Mouse (Mus musculus): Measurements from ENCODE around the gene Tom1l1. TPM values are rescaled to one million over a fixed set of nuclear protein-coding genes. Genes with fewer than 3 reads are reported as not detected.

Tom1l1 gene
- total and polyA plus RNA-seq, 3 experiments: 25.4 to 41.3 TPM; not detected in 1

- Histone ChIP-seq H3K9me3 (replicated peaks; ENCODE audit: insufficient read depth, low read length) (no peaks in the 10 kb centered on the region), H3K27me3 (ENCODE audit: control insufficient read depth in 1 of 2, insufficient read depth in 2 of 2, low read length in 2 of 2) (no peaks in the 10 kb centered on the region), H3K36me3 (ENCODE audit: control insufficient read depth in 1 of 2, insufficient read depth in 2 of 2, low read length in 2 of 2) (peaks cover 0 to 2% of the 10 kb centered on the region in 2 experiments; a peak in 1 of 4 replicates), H3K27ac (ENCODE audit: control insufficient read depth, low read depth, low read length) (no peak overlapping the region), H3K9ac (ENCODE audit: control insufficient read depth, low read depth, low read length, poor library complexity, severe bottlenecking) (no peak overlapping the region), H3K4me3 (ENCODE audit: control insufficient read depth in 1 of 2, insufficient read depth in 1 of 2, low read depth in 2 of 2, low read length in 2 of 2) (no peak overlapping the region), H3K79me2 (ENCODE audit: control insufficient read depth, insufficient read depth, low read length, poor library complexity) (no peaks in the 10 kb centered on the region), H3K4me1 (ENCODE audit: control insufficient read depth in 1 of 2, insufficient read depth in 2 of 2, low read length in 2 of 2) (no peaks in the 10 kb centered on the region)
- DNase-seq (ENCODE audit: low read depth, low spot score): no peak
- no peak for TF ChIP-seq TAL1 (IDR thresholded peaks at IDR 0.05; ENCODE audit: low read length)
- TF ChIP-seq ZMIZ1 (IDR thresholded peaks at IDR 0.05; ENCODE audit: low read depth, low read length): no peak
- TF ChIP-seq CHD1 (IDR thresholded peaks at IDR 0.05; ENCODE audit: low read depth, low read length): no peak
- no peak for TF ChIP-seq ETS1 (IDR thresholded peaks at IDR 0.05; ENCODE audit: low read depth, low read length)
Observed at GRCm38 (mm10) chr11:90603066-90603465, 85.1 kb downstream of the Tom1l1 start.

DNA sequence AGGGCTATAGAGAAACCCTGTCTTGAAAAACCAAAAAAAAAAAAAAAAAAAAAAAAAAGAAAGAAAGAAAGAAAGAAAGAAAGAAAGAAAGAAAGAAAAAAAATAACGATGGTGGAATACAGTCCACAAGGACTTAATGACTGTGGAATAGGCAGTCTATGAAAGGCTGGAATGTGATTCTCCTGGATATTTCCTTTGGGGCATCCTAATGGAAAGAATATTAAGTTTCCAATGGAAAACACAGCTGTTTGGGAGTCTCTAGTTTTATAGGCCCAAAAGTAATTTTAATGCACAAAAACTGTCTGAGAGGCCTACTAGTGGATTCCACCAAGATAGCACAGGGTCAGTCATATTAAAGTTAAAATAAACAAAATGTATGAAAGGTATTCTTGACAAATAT lies 92.3 kb downstream of the Tom1l1 start:
- H3K9me3 ChIP-seq (replicated peaks; ENCODE audit: insufficient read depth, low read length): no peaks in the 10 kb centered on the region
- DNase-seq (ENCODE audit: low read depth, low spot score): no peak
- H3K9ac ChIP-seq (ENCODE audit: control insufficient read depth, low read depth, low read length, poor library complexity, severe bottlenecking): no peak overlapping the region
- H3K27me3 ChIP-seq (ENCODE audit: control insufficient read depth in 1 of 2, insufficient read depth in 2 of 2, low read length in 2 of 2): no peaks in the 10 kb centered on the region
- no peaks in the 10 kb centered on the region for H3K79me2 ChIP-seq (ENCODE audit: control insufficient read depth, insufficient read depth, low read length, poor library complexity)
- H3K36me3 ChIP-seq (ENCODE audit: control insufficient read depth in 1 of 2, insufficient read depth in 2 of 2, low read length in 2 of 2): no peaks in the 10 kb centered on the region
- H3K27ac ChIP-seq (ENCODE audit: control insufficient read depth, low read depth, low read length): no peak overlapping the region
- H3K4me3 ChIP-seq (ENCODE audit: control insufficient read depth in 1 of 2, insufficient read depth in 1 of 2, low read depth in 2 of 2, low read length in 2 of 2): no peak overlapping the region
- TF ChIP-seq TCF12 (IDR thresholded peaks at IDR 0.05; ENCODE audit: low read depth, low read length): no peak
- H3K4me1 ChIP-seq (ENCODE audit: control insufficient read depth in 1 of 2, insufficient read depth in 2 of 2, low read length in 2 of 2): no peaks in the 10 kb centered on the region

Other genes with a start within 250 kb of the Tom1l1 start
- gene Stxbp4, start 50.3 kb downstream of the Tom1l1 start, total RNA-seq (2012; rRNA removed): 3.5 and 4.0 TPM in 2 replicates
- gene Stxbp4, start 50.3 kb downstream of the Tom1l1 start, polyA plus RNA-seq (2012; ENCODE audit: insufficient read depth in 1 of 2, insufficient read length in 2 of 2, low read depth in 1 of 2, low replicate concordance in 2 of 2, missing spikeins in 1 of 2): 1 to 10 TPM in 1 of 2 experiments, not detected in 1; 4.9 TPM
- gene Cox11, start 50.2 kb downstream of the Tom1l1 start, total RNA-seq (2012; rRNA removed): 19.3 and 22.1 TPM in 2 replicates
- gene Cox11, start 50.2 kb downstream of the Tom1l1 start, polyA plus RNA-seq (2012; ENCODE audit: insufficient read depth in 1 of 2, insufficient read length in 2 of 2, low read depth in 1 of 2, low replicate concordance in 2 of 2, missing spikeins in 1 of 2): 10 to 100 TPM in 1 of 2 experiments, not detected in 1; 21.0 TPM